Mouse (Mus musculus): Measurements from ENCODE around the gene Mospd3. TPM values are rescaled to one million over a fixed set of nuclear protein-coding genes. Genes with fewer than 3 reads are reported as not detected.

Mospd3 gene
- polyA plus RNA-seq, 1 experiment from 2014 or later, result 32.1 TPM

DNA sequence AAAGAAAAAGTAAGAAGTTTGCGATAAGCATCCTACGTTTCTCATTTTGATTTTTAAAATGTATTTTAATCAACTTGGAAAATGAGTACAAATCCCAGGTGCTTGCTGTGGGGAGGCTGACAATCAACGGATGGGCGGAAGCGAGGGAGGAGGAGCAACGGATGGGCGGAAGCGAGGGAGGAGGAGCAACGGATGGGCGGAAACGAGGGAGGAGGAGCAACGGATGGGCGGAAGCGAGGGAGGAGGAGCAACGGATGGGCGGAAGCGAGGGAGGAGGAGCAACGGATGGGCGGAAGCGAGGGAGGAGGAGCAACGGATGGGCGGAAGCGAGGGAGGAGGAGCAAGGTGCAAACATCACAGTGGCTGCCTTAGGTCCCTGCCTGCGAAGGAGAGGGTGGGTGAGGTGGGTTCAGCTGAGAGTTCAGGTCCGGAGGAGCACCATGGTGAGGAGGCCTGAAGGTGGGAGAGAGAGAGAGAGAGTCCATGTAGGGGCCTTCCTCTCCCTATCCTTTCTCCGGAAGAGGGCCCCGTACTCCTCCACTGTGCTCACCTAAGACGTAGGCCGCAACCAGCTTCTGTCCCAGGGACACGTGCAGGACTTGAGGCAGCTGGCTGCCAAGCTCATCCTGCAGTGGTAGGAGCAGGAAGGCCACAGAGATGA, 4.1 kb downstream of the Mospd3 start:
- no peak overlapping the region for H3K4me2 ChIP-seq (replicated peaks; ENCODE audit: low read depth, low read length)
- H3K4me1 ChIP-seq (ENCODE audit: insufficient read depth, low read depth, low read length), result no peaks in the 10 kb centered on the region
- H3K27ac ChIP-seq (ENCODE audit: low read length), result no peak overlapping the region
- DNase-seq (ENCODE audit: low spot score) (peak; percentile 34), ATAC-seq (no peak)
- WGBS, result 42% methylated on average over 23 of the region's 30 CpGs
- TF ChIP-seq EP300 (IDR thresholded peaks at IDR 0.05), result no peak
- no peak for TF ChIP-seq CTCF (IDR thresholded peaks at IDR 0.05)
- H3K4me3 ChIP-seq (ENCODE audit: low read depth, low read length), result no peak overlapping the region
- no peaks in the 10 kb centered on the region for H3K27me3 ChIP-seq (replicated peaks; ENCODE audit: insufficient read depth, low read length)
- no peaks in the 10 kb centered on the region for H3K9me3 ChIP-seq (ENCODE audit: low read length)
- H3K36me3 ChIP-seq (ENCODE audit: insufficient read depth, low read length), result no peaks in the 10 kb centered on the region
- no peak overlapping the region for H3K9ac ChIP-seq (replicated peaks; ENCODE audit: low read depth)

DNA sequence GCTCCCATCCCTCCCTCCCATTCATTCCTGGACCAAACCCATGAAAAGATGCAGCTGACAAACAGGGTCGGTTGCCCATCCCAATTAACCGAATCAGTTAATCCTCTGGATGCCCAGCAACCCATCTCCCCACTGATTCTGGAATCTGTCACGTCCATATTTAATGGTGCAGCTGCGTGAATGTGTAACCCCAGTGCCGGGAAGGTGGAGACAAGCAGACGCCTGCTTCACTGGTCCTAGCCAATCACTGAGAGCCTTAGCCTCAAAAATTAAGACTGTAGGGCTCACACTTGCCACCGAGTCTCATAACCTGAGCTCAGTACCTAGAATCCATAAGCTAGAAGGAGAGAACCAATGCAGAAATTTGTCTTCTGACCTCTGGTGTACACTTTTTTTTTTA, 4.9 kb downstream of the Mospd3 start:
- H3K27me3 ChIP-seq (replicated peaks; ENCODE audit: insufficient read depth, low read length), result no peaks in the 10 kb centered on the region
- H3K27ac ChIP-seq (ENCODE audit: low read length), result no peak overlapping the region
- no peak overlapping the region for H3K9ac ChIP-seq (replicated peaks; ENCODE audit: low read depth)
- no peaks in the 10 kb centered on the region for H3K36me3 ChIP-seq (ENCODE audit: insufficient read depth, low read length)
- H3K4me3 ChIP-seq (ENCODE audit: low read depth, low read length), result no peak overlapping the region
- H3K4me2 ChIP-seq (replicated peaks; ENCODE audit: low read depth, low read length), result no peak overlapping the region
- TF ChIP-seq EP300 (IDR thresholded peaks at IDR 0.05) (no peak), CTCF (IDR thresholded peaks at IDR 0.05) (no peak)
- DNase-seq (ENCODE audit: low spot score) (no peak), ATAC-seq (no peak)
- H3K9me3 ChIP-seq (ENCODE audit: low read length), result no peaks in the 10 kb centered on the region
- 81% methylated on average over 7 of the region's 7 CpGs for WGBS
- no peaks in the 10 kb centered on the region for H3K4me1 ChIP-seq (ENCODE audit: insufficient read depth, low read depth, low read length)

DNA sequence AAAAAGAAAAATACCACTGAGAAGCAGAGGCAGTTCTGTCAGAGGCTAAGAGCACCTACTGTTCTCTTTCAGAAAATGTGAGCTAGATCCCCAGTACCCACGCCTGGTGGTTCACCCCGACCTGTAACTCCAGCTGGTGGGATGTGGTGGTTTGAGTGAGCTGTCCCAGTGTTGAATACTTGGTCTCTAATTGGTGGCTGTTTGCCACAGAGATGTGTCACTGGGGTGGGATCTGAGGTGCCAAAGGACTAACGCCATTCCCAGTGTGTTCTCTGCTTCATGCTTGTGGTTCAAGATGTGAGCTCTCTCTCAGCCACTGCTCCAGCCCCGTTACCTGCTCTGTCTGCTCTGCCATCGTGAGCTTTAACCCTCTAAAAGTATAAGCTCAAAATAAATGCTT, 10.4 kb downstream of the Mospd3 start:
- ATAC-seq (no peak), DNase-seq (ENCODE audit: low spot score) (no peak)
- no peaks in the 10 kb centered on the region for H3K27me3 ChIP-seq (replicated peaks; ENCODE audit: insufficient read depth, low read length)
- no peaks in the 10 kb centered on the region for H3K9me3 ChIP-seq (ENCODE audit: low read length)
- no peak overlapping the region for H3K27ac ChIP-seq (ENCODE audit: low read length)
- H3K4me2 ChIP-seq (replicated peaks; ENCODE audit: low read depth, low read length), result no peak overlapping the region
- H3K36me3 ChIP-seq (ENCODE audit: insufficient read depth, low read length), result no peaks in the 10 kb centered on the region
- no peak overlapping the region for H3K9ac ChIP-seq (replicated peaks; ENCODE audit: low read depth)
- no peak for TF ChIP-seq EP300 (IDR thresholded peaks at IDR 0.05)
- TF ChIP-seq CTCF (IDR thresholded peaks at IDR 0.05), result no peak
- WGBS, result 75% methylated on average over 5 of the region's 5 CpGs
- H3K4me3 ChIP-seq (ENCODE audit: low read depth, low read length), result no peak overlapping the region
- no peaks in the 10 kb centered on the region for H3K4me1 ChIP-seq (ENCODE audit: insufficient read depth, low read depth, low read length)

DNA sequence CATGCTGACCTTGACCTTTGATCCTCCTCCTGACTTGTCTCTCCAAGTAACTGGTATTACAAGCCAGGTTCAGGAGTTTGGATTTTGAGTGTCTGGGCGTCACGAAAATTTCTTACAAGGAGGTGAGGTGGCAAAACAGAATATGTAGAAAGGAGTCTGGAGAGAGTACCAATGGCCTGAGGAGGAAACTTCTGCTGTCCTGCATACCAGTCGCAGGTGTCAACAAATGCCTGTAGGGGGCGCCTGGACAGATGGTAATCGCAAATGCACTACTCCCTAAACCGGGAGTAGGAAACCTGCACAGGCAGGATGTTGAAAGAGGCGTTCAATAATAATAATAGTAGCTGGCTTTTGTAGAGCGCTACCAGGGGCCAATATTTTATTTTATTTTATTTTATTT, 15.9 kb downstream of the Mospd3 start:
- no peaks in the 10 kb centered on the region for H3K9me3 ChIP-seq (ENCODE audit: low read length)
- peak; percentile 81 for DNase-seq (ENCODE audit: low spot score)
- no peak overlapping the region for H3K4me3 ChIP-seq (ENCODE audit: low read depth, low read length)
- WGBS, result 24% methylated on average over 8 of the region's 8 CpGs
- peak; percentile 63 for ATAC-seq
- peaks cover 7% of the 10 kb centered on the region; the same call in 1 of the 2 replicates for H3K4me1 ChIP-seq (ENCODE audit: insufficient read depth, low read depth, low read length)
- TF ChIP-seq EP300 (IDR thresholded peaks at IDR 0.05), result no peak
- peak; percentile 76 for TF ChIP-seq CTCF (IDR thresholded peaks at IDR 0.05)
- no peak overlapping the region for H3K4me2 ChIP-seq (replicated peaks; ENCODE audit: low read depth, low read length)
- no peaks in the 10 kb centered on the region for H3K36me3 ChIP-seq (ENCODE audit: insufficient read depth, low read length)
- H3K9ac ChIP-seq (replicated peaks; ENCODE audit: low read depth), result no peak overlapping the region
- no peaks in the 10 kb centered on the region for H3K27me3 ChIP-seq (replicated peaks; ENCODE audit: insufficient read depth, low read length)
- no peak overlapping the region for H3K27ac ChIP-seq (ENCODE audit: low read length)

DNA sequence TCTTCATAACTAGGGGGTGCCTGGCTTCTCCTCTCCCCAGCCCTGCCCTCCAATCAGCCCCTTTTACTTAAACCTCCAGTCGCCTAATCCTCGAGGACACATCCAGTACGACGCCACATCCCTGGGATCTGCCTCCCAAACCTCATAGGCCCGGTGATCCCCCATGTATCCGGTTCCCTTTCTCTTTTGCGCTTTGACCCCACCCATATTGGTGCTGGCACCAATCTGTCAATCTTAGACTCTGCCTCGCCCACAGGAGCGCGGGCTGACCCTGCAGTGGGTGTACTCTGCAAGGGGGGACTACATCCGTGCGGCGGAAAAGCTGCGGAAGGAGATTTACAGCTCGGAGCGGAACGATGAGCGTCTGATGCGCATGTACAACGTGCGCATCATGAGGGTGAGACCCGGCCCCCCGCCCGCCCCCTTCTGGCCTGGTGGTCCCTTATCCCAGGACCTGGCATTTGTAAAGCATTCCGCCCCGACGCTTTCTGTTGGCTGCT, 17.1 kb downstream of the Mospd3 start:
- Histone ChIP-seq H3K27ac (ENCODE audit: low read length) (no peak overlapping the region), H3K36me3 (ENCODE audit: insufficient read depth, low read length) (no peaks in the 10 kb centered on the region), H3K4me1 (ENCODE audit: insufficient read depth, low read depth, low read length) (peaks cover 7% of the 10 kb centered on the region; the same call in 1 of the 2 replicates), H3K9me3 (ENCODE audit: low read length) (no peaks in the 10 kb centered on the region), H3K9ac (replicated peaks; ENCODE audit: low read depth) (no peak overlapping the region), H3K4me2 (replicated peaks; ENCODE audit: low read depth, low read length) (peak overlapping the region; percentile 44), H3K27me3 (replicated peaks; ENCODE audit: insufficient read depth, low read length) (no peaks in the 10 kb centered on the region), H3K4me3 (ENCODE audit: low read depth, low read length) (peak overlapping the region; percentile 16)
- ATAC-seq, result peak; percentile 36
- TF ChIP-seq CTCF (IDR thresholded peaks at IDR 0.05), result peak; percentile 25; the same call in 1 of the 2 replicates
- no peak for TF ChIP-seq EP300 (IDR thresholded peaks at IDR 0.05)
- WGBS, result 18% methylated on average over 27 of the region's 27 CpGs
- peak; percentile 18 for DNase-seq (ENCODE audit: low spot score)

DNA sequence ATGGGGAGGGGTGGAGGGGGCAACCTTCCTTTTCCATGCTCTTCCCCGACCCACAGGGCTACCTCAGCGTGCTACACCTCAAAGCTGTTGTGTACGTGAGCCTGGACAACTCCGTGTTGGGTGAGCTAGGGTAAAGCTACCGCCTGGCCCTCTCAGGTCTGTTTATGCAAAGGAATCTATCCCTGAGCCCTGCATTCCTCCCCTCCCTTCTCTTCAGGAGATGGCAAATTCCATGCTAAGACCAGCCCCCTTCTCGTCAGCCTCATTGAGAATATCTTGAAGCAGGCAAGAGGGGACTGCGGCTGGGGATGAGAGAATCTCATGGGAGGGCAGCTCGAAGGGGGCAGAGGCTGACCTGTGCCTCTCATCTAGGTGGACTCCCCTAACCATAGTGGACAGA, 18.2 kb downstream of the Mospd3 start:
- Histone ChIP-seq H3K9me3 (ENCODE audit: low read length) (no peaks in the 10 kb centered on the region), H3K36me3 (ENCODE audit: insufficient read depth, low read length) (no peaks in the 10 kb centered on the region), H3K4me1 (ENCODE audit: insufficient read depth, low read depth, low read length) (peaks cover 7% of the 10 kb centered on the region; the same call in 1 of the 2 replicates), H3K4me2 (replicated peaks; ENCODE audit: low read depth, low read length) (no peak overlapping the region), H3K27me3 (replicated peaks; ENCODE audit: insufficient read depth, low read length) (no peaks in the 10 kb centered on the region), H3K27ac (ENCODE audit: low read length) (no peak overlapping the region), H3K9ac (replicated peaks; ENCODE audit: low read depth) (no peak overlapping the region), H3K4me3 (ENCODE audit: low read depth, low read length) (no peak overlapping the region)
- DNase-seq (ENCODE audit: low spot score) (peak; percentile 68), ATAC-seq (peak; percentile 67)
- 28% methylated on average over 8 of the region's 8 CpGs for WGBS
- no peak for TF ChIP-seq EP300 (IDR thresholded peaks at IDR 0.05)
- TF ChIP-seq CTCF (IDR thresholded peaks at IDR 0.05), result no peak
